Mouse (Mus musculus): ENCODE data around the gene Pithd1. TPM values are rescaled to one million over a fixed set of nuclear protein-coding genes. Genes with fewer than 3 reads are reported as not detected.

Gene Pithd1
- 23.6 TPM for polyA plus RNA-seq (2014; fragmentation: Illumina TruSeq; extraction: RNeasy Lipid Tissue Mini Kit (QIAGEN cat#74804); ENCODE audit: low read depth, low replicate concordance)

DNA sequence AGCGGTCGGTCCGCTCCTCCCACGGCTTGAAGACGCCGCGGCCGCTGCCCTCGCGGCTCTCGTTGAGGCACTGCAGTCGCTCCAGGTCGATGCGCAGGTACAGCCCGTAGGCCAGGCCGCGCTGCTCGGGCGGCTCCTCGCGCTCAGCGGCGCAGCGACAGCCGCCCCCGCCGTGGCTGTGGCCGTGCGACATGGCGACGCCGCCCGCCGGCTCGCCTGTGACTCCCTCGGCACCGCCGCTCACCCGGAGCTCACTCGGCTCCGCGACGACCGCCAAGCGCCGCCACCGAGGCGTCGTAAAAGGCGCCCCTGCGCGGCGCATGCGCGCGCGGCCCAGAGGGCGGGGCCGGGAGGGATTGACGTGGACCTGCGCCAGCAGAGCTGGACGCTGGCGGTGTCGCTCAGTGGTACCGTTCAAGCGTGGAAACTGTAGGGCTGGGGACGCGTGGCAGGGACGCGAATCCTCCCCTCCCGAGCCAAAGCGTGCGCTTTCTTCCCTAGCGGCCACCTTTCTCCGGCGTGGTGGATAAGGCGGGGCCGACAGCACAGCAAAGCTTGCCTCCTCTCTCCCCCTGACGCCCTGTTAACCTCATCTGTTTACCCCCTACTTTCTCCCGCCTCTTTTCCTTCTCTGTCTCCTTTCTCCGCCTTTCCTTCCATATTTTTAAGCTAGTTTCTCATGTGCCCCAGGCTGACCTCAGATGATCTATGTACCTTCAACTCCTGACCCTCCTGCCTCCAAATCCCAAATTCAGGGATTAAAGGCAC lies at the start of gene Pithd1:
TSS of gene Pithd1 (minus strand) at position 322 of the 768 bp plus-strand sequence.

DNA sequence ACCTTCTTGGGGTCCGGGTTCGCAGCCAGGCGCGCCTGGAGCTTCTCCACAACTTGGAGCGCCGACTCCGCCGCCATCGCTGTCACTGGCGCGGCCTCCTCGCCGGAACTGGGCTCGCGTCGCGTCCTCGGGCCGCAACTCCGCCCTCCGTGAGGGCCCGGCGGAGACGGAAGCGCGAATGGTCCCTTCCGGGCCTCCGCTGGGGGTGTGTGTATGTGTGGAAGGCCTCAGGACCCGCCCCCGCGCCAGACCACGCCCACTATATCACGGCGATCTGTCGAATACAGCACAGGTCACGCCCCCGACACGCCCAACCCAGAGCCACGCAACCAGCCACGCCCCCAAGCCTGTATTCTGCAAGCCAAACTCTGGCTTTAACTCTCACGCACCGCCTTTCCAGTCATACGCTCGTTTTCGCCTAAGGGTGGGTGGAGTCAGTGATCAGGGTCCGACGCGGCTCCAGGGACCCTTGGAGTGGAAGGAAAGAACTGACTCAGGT lies 34.5 kb upstream of the Pithd1 start, which contains the start of gene Eloa:
TSS of gene Eloa (minus strand) at position 215 of the 499 bp plus-strand sequence.

DNA sequence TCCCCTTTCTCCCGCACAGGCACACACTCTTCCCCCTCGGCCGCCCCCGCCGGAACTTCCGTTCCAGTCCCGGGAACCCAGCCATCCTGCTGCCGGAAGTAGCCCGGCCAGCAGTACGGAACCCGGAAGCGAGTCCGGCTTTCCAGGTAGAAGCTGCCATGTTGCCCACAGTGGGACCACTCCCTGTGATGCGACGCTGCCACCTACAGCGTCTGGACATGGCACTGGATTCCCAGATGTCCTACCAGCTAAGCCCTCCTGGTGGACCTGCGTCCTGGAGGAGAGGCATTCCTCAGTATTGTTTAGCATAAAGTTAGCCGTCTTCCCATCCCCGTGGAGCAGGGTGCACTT lies 14.5 kb downstream of the Pithd1 start, which contains the start of gene Lypla2:
TSS of gene Lypla2 (minus strand) at position 71 of the 351 bp plus-strand sequence.

DNA sequence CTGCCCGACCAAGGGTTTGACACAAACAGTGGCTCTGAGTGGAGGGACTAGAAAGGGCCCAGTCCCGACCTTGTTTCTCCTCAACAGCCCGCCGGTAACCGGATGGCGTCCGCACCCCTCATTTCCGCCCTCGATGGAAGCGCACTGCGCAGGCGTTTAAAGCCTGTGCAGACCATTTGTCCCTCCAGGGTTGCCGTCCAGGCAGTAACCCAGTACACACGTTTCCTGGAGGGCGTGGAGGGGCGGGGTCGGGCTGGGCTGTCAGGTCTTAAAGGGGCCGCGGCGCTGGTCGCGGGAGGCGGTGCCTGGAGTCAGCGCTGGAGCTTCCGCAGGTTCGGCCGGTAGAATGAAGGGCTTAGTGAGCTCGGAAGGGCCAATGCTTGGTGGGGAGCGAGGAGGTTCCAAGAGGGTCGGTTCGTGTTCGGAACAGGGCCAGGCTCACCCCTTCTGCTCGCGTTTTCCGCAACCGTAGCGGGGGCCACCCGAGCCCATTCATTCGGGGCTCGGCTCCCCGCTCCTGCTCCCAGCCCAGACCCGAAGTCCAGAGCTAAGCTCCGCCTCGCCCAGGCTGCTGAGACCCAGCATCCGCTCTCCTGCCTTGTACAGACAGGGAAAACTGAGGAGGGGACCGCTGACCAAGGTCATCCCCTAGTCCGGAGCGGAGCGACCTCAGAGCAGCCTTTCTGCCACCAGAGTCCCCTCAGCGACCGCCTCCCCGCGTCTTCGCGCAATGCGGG lies 23.4 kb downstream of the Pithd1 start, which contains the start of gene Gale:
TSS of gene Gale (plus strand) at position 271 of the 737 bp plus-strand sequence.

DNA sequence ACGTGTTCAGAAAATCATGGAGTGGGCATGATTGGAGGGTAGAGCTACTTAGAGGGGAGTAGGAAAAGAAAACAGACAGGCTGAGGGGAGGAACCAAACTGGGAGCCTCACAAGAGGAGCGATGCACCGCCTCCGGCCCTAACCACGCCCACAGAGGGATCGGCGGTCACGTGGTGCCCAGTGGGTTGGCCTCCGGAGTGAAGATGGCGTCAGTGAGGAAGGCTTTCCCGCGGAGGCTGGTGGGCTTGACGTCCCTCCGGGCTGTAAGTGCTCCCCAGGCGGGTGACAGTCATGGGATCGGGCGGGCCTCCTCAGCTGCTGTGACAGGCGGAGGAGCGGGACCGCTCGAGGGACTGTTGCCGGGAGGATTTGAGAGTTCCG lies 40.8 kb downstream of the Pithd1 start, which contains the start of gene Hmgcl:
TSS of gene Hmgcl (plus strand) at position 171 of the 381 bp plus-strand sequence.

Other genes starting within 250 kb of the Pithd1 start
- 0.16 TPM for gene Myom3, start 227.5 kb downstream of the Pithd1 start, polyA plus RNA-seq (2014; fragmentation: Illumina TruSeq; extraction: RNeasy Lipid Tissue Mini Kit (QIAGEN cat#74804); ENCODE audit: low read depth, low replicate concordance)
- gene Srsf10, start 131.5 kb downstream of the Pithd1 start, polyA plus RNA-seq (2014; fragmentation: Illumina TruSeq; extraction: RNeasy Lipid Tissue Mini Kit (QIAGEN cat#74804); ENCODE audit: low read depth, low replicate concordance): 166 TPM
- gene Pnrc2, start 113.4 kb downstream of the Pithd1 start, polyA plus RNA-seq (2014; fragmentation: Illumina TruSeq; extraction: RNeasy Lipid Tissue Mini Kit (QIAGEN cat#74804); ENCODE audit: low read depth, low replicate concordance): 303 TPM
- 0.49 TPM for gene Cnr2, start 91.9 kb downstream of the Pithd1 start, polyA plus RNA-seq (2014; fragmentation: Illumina TruSeq; extraction: RNeasy Lipid Tissue Mini Kit (QIAGEN cat#74804); ENCODE audit: low read depth, low replicate concordance)
- gene Fuca1, start 66.5 kb downstream of the Pithd1 start, polyA plus RNA-seq (2014; fragmentation: Illumina TruSeq; extraction: RNeasy Lipid Tissue Mini Kit (QIAGEN cat#74804); ENCODE audit: low read depth, low replicate concordance): 27.0 TPM
- gene Hmgcl, start 40.8 kb downstream of the Pithd1 start, polyA plus RNA-seq (2014; fragmentation: Illumina TruSeq; extraction: RNeasy Lipid Tissue Mini Kit (QIAGEN cat#74804); ENCODE audit: low read depth, low replicate concordance): 23.5 TPM
- gene Gale, start 23.5 kb downstream of the Pithd1 start, polyA plus RNA-seq (2014; fragmentation: Illumina TruSeq; extraction: RNeasy Lipid Tissue Mini Kit (QIAGEN cat#74804); ENCODE audit: low read depth, low replicate concordance): not detected
- gene Lypla2, start 14.6 kb downstream of the Pithd1 start, polyA plus RNA-seq (2014; fragmentation: Illumina TruSeq; extraction: RNeasy Lipid Tissue Mini Kit (QIAGEN cat#74804); ENCODE audit: low read depth, low replicate concordance): 0.49 TPM
- 17.1 TPM for gene Eloa, start 34.5 kb upstream of the Pithd1 start, polyA plus RNA-seq (2014; fragmentation: Illumina TruSeq; extraction: RNeasy Lipid Tissue Mini Kit (QIAGEN cat#74804); ENCODE audit: low read depth, low replicate concordance)
- gene Rpl11, start 66.2 kb upstream of the Pithd1 start, polyA plus RNA-seq (2014; fragmentation: Illumina TruSeq; extraction: RNeasy Lipid Tissue Mini Kit (QIAGEN cat#74804); ENCODE audit: low read depth, low replicate concordance): 235 TPM
- 8.2 TPM for gene Id3, start 156.2 kb upstream of the Pithd1 start, polyA plus RNA-seq (2014; fragmentation: Illumina TruSeq; extraction: RNeasy Lipid Tissue Mini Kit (QIAGEN cat#74804); ENCODE audit: low read depth, low replicate concordance)
- 0.28 TPM for gene E2f2, start 185.1 kb upstream of the Pithd1 start, polyA plus RNA-seq (2014; fragmentation: Illumina TruSeq; extraction: RNeasy Lipid Tissue Mini Kit (QIAGEN cat#74804); ENCODE audit: low read depth, low replicate concordance)
- 0.77 TPM for gene Asap3, start 219.1 kb upstream of the Pithd1 start, polyA plus RNA-seq (2014; fragmentation: Illumina TruSeq; extraction: RNeasy Lipid Tissue Mini Kit (QIAGEN cat#74804); ENCODE audit: low read depth, low replicate concordance)

All from kidney, adult 10 weeks (tissue).